Mouse (Mus musculus) testis, adult 2 months (tissue): ENCODE data around the gene Phrf1.

Experiments
- CTCF ChIP-seq: fragments of 200-500 bp; IDR thresholded peaks from 2 replicates; pipeline ENCODE4 v1.5.1; 2012; ENCODE audit warnings: low read depth, mild to moderate bottlenecking, inconsistent platforms, low read length, moderate library complexity; ENCODE audit not compliant: control insufficient read depth, insufficient read depth, insufficient replicate concordance
- POLR2A ChIP-seq: fragments of 200-500 bp; IDR thresholded peaks from 2 replicates; pipeline ENCODE4 v1.6.1; 2012; ENCODE audit warnings: low read depth, mild to moderate bottlenecking, inconsistent platforms, low read length, moderate library complexity; ENCODE audit not compliant: control insufficient read depth

DNA sequence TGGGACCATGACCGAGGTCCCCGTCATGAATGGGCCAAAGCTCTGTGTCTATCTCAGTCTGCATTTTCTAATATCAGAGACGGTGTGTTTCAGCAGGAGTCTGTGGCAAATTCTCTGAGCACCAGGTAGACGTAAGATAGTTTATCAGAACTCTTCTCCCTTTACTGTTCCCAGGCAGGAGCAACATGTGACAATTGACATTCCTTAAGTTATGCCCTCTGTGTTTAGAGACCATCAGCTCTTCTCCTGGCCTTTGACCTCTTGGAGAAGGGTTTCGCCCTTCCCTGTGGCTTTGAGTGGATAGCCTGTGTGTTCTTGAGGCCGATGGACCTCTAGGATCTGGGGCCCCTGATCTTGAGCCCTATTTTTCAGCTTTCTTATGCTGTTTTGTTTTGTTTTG lies 1.1 kb downstream of the Phrf1 start:
- TF ChIP-seq CTCF (no peak), POLR2A (no peak)
